In genomic region chr9:107590058-107590772, GRCm38 (mm10) we compare ENCODE assay signal across 9 mouse cellular contexts. TPM values are rescaled to one million over a fixed set of nuclear protein-coding genes. Genes with fewer than 3 reads are reported as not detected.
DNase-seq lines count a peak whose midpoint lies in the region; ATAC-seq and TF ChIP-seq lines count a peak whose summit lies in the region.
"Had no signal": no experiment of that assay in that cellular context is flagged by ENCODE, and none has a peak within 500 bp of the region (broad histone marks: within the 10 kb centered on the region; RNA-seq: fewer than 3 reads in every experiment).

No protein-coding gene starts in this region.

- peak; percentile 41 for ATAC-seq in intestine, embryonic 16.5 days
- ATAC-seq in midbrain, embryonic 16.5 days: no peak
- ATAC-seq: activated CD4-positive, CD25-positive, alpha-beta regulatory T cell, adult 4 months had no signal

- WGBS in intestine, embryonic 16.5 days: 75% methylated on average over 25 of the region's 25 CpGs
- 92% methylated on average over 25 of the region's 25 CpGs for WGBS in midbrain, embryonic 16.5 days

- no peaks in the 10 kb centered on the region for H3K9me3 ChIP-seq in ES-E14 (ENCODE audit: control insufficient read depth, insufficient read depth, low read depth, low read length)
- no peaks in the 10 kb centered on the region for H3K9me3 ChIP-seq in intestine, embryonic 16.5 days (ENCODE audit: control insufficient read depth, low read length)
- H3K9me3 ChIP-seq in midbrain, embryonic 16.5 days (replicated peaks; ENCODE audit: control insufficient read depth, low read length, poor library complexity, severe bottlenecking): no peaks in the 10 kb centered on the region
- H3K9me3 ChIP-seq: embryonic facial prominence, embryonic 15.5 days had no signal

- H3K4me1 ChIP-seq in ES-E14 (ENCODE audit: control insufficient read depth in 2 of 2, insufficient read depth in 2 of 2, low read length in 2 of 2, poor library complexity in 1 of 2): peaks cover 0 to 25% of the 10 kb centered on the region in 2 experiments; a peak in 2 of 4 replicates
- H3K4me1 ChIP-seq in intestine, embryonic 16.5 days (ENCODE audit: control insufficient read depth, insufficient read depth, low read length): peaks cover 31% of the 10 kb centered on the region
- peaks cover 12% of the 10 kb centered on the region for H3K4me1 ChIP-seq in midbrain, embryonic 16.5 days (ENCODE audit: control insufficient read depth, insufficient read depth, low read length)

- no peak overlapping the region for H3K9ac ChIP-seq in ES-E14 (ENCODE audit: insufficient read depth, low read depth, low read length, poor library complexity, severe bottlenecking)
- peak overlapping the region; percentile 83 for H3K9ac ChIP-seq in intestine, embryonic 16.5 days (ENCODE audit: low read depth, low read length)
- no peak overlapping the region for H3K9ac ChIP-seq in midbrain, embryonic 16.5 days (ENCODE audit: low read depth, low read length)
- H3K9ac ChIP-seq: embryonic facial prominence, embryonic 15.5 days had no signal

- peak overlapping the region; percentile 74 for H3K4me2 ChIP-seq in intestine, embryonic 16.5 days (ENCODE audit: low read depth, low read length)
- H3K4me2 ChIP-seq in midbrain, embryonic 16.5 days (ENCODE audit: low read length): no peak overlapping the region
- H3K4me2 ChIP-seq: embryonic facial prominence, embryonic 15.5 days had no signal

- peaks cover 46% of the 10 kb centered on the region for H3K36me3 ChIP-seq in ES-E14 (ENCODE audit: control insufficient read depth, insufficient read depth, low read length, poor library complexity, severe bottlenecking)
- peaks cover 23% of the 10 kb centered on the region for H3K36me3 ChIP-seq in intestine, embryonic 16.5 days (ENCODE audit: control insufficient read depth, insufficient read depth, low read length)
- H3K36me3 ChIP-seq in midbrain, embryonic 16.5 days (ENCODE audit: control insufficient read depth, insufficient read depth, low read length): peaks cover 20% of the 10 kb centered on the region

- H3K27ac ChIP-seq in ES-E14 (ENCODE audit: insufficient read depth, low read depth, low read length, poor library complexity, severe bottlenecking): peak overlapping the region; percentile 6; the same call in 1 of the 2 replicates
- H3K27ac ChIP-seq in intestine, embryonic 16.5 days (ENCODE audit: low read length): peak overlapping the region; percentile 85
- no peak overlapping the region for H3K27ac ChIP-seq in midbrain, embryonic 16.5 days (ENCODE audit: low read length)
- H3K27ac ChIP-seq: embryonic facial prominence, embryonic 15.5 days had no signal

- no peak for DNase-seq in ES-E14 (ENCODE audit: low read depth, low spot score)
- DNase-seq in c-Kit-positive CD71-positive TER-119-negative erythroid progenitor cells, embryonic 14.5 days (ENCODE audit: low read depth): peak; percentile 73
- peak; percentile 81 for DNase-seq in lung, postnatal 10 days
- DNase-seq in ovary, postnatal 14 days (ENCODE audit: low spot score): no peak
- no peak for DNase-seq in testis, postnatal 14 days (ENCODE audit: low spot score)

- H3K4me3 ChIP-seq in ES-E14 (ENCODE audit: insufficient read depth in 1 of 2, low read depth in 1 of 2, low read length in 2 of 2, poor library complexity in 1 of 2, severe bottlenecking in 1 of 2): no peak overlapping the region
- H3K4me3 ChIP-seq in intestine, embryonic 16.5 days (ENCODE audit: low read length): peak overlapping the region; percentile 15; the same call in 1 of the 2 replicates
- H3K4me3 ChIP-seq in midbrain, embryonic 16.5 days (ENCODE audit: low read depth, low read length): no peak overlapping the region
- H3K4me3 ChIP-seq: embryonic facial prominence, embryonic 15.5 days had no signal

- in situ Hi-C loops in ES-E14 (cut with MboI; ENCODE audit: low sequenced_read_pairs in 2 of 2, unreplicated experiment in 2 of 2): no loop called here

- H3K27me3 ChIP-seq in intestine, embryonic 16.5 days (replicated peaks; ENCODE audit: control insufficient read depth, insufficient read depth, low read length): no peaks in the 10 kb centered on the region
- H3K27me3 ChIP-seq in midbrain, embryonic 16.5 days (ENCODE audit: control insufficient read depth, insufficient read depth, low read depth, low read length): no peaks in the 10 kb centered on the region
- H3K27me3 ChIP-seq: embryonic facial prominence, embryonic 15.5 days had no signal

TF ChIP-seq in ES-E14, 5 proteins besides CTCF, POLR2A, EP300 and RAD21:
- TF ChIP-seq HCFC1 (IDR thresholded peaks at IDR 0.05; ENCODE audit: borderline replicate concordance, insufficient read depth, low read length): no peak
- TF ChIP-seq CHD2 (IDR thresholded peaks at IDR 0.05; ENCODE audit: low read depth, low read length): no peak
- TF ChIP-seq MAFK (IDR thresholded peaks at IDR 0.05; ENCODE audit: insufficient read depth, low read depth, low read length): no peak
- TF ChIP-seq ZC3H11A (IDR thresholded peaks at IDR 0.05; ENCODE audit: borderline replicate concordance, low read depth, low read length): no peak
- no peak for TF ChIP-seq ZNF384 (IDR thresholded peaks at IDR 0.05; ENCODE audit: low read depth, low read length)

RNA-seq across cellular contexts. Expression of gene Ifrd2, which starts 2.8 kb away (rescaled TPM):
- 66.6 and 82.7 TPM in 2 replicates for total RNA-seq in ES-E14 (2012; rRNA removed)
- polyA plus RNA-seq in intestine, embryonic 16.5 days (2015; fragmentation: Nextera tagmentation; extraction: Ambion mirVana): 79.0 and 89.6 TPM in 2 replicates
- 14.6 and 15.4 TPM in 2 replicates for polyA plus RNA-seq in midbrain, embryonic 16.5 days (2015; fragmentation: Nextera tagmentation; extraction: Ambion mirVana)

RNA-seq across cellular contexts. Expression of gene Hyal3, which starts 9.6 kb away (rescaled TPM):
- total RNA-seq in ES-E14 (2012; rRNA removed): 0.54 and 1.2 TPM in 2 replicates
- polyA plus RNA-seq in intestine, embryonic 16.5 days (2015; fragmentation: Nextera tagmentation; extraction: Ambion mirVana): 0.66 and 0.68 TPM in 2 replicates
- polyA plus RNA-seq in midbrain, embryonic 16.5 days (2015; fragmentation: Nextera tagmentation; extraction: Ambion mirVana): 2.0 and 2.4 TPM in 2 replicates

RNA-seq across cellular contexts. Expression of gene Naa80, which starts 11.5 kb away (rescaled TPM):
- total RNA-seq in ES-E14 (2012; rRNA removed): 7.3 and 13.3 TPM in 2 replicates
- polyA plus RNA-seq in intestine, embryonic 16.5 days (2015; fragmentation: Nextera tagmentation; extraction: Ambion mirVana): 19.2 and 20.2 TPM in 2 replicates
- polyA plus RNA-seq in midbrain, embryonic 16.5 days (2015; fragmentation: Nextera tagmentation; extraction: Ambion mirVana): 14.9 and 18.6 TPM in 2 replicates

RNA-seq across cellular contexts. Expression of gene Hyal1, which starts 13.5 kb away (rescaled TPM):
- 11.8 and 19.2 TPM in 2 replicates for total RNA-seq in ES-E14 (2012; rRNA removed)
- 5.8 and 5.9 TPM in 2 replicates for polyA plus RNA-seq in intestine, embryonic 16.5 days (2015; fragmentation: Nextera tagmentation; extraction: Ambion mirVana)
- polyA plus RNA-seq in midbrain, embryonic 16.5 days (2015; fragmentation: Nextera tagmentation; extraction: Ambion mirVana): 7.2 TPM in 2 replicates

RNA-seq across cellular contexts. Expression of gene Sema3b, which starts 18.8 kb away (rescaled TPM):
- 7.4 and 7.6 TPM in 2 replicates for total RNA-seq in ES-E14 (2012; rRNA removed)
- polyA plus RNA-seq in intestine, embryonic 16.5 days (2015; fragmentation: Nextera tagmentation; extraction: Ambion mirVana): 50.4 and 54.9 TPM in 2 replicates
- 3.7 and 3.9 TPM in 2 replicates for polyA plus RNA-seq in midbrain, embryonic 16.5 days (2015; fragmentation: Nextera tagmentation; extraction: Ambion mirVana)
- polyA plus RNA-seq: activated CD4-positive, CD25-positive, alpha-beta regulatory T cell, adult 4 months had no signal

Comparison
In these comparisons a context has a peak if more than half of its experiments do, and no peak if none do; other contexts are left out.
1. DNase-seq: peak in c-Kit-positive CD71-positive TER-119-negative erythroid progenitor cells, embryonic 14.5 days (single experiment) and lung, postnatal 10 days (single experiment); none in ES-E14 (single experiment), ovary, postnatal 14 days (single experiment) and testis, postnatal 14 days (single experiment).